Mouse (Mus musculus) fibroblast of lung, adult 2 months (primary cell): ENCODE measurements around the gene Gm20498.
"Not testable (repeated sequence)": the region's sequence is repeated elsewhere in the genome, so short reads cannot be mapped to it uniquely, and the experiment has no call there.

Experiments used
- DNase-seq: peaks from one replicate; pipeline ENCODE4 v3.0.0-alpha.2; 2011; ENCODE audit warnings: low read depth

Gm20498 gene

GRCm38 (mm10) chr12:81532316-81533028, at the start of gene Gm20498, which contains the start of gene Synj2bp:
TSS of gene Gm20498 (minus strand) at chr12:81532905.
TSS of gene Synj2bp (minus strand) at chr12:81532911.
- DNase-seq = peak; percentile 70

- no peak for DNase-seq
Observed at GRCm38 (mm10) chr12:81568374-81568773, 35.7 kb upstream of the Gm20498 start, which contains the start of gene Adam21. TSS of gene Adam21 (minus strand) at chr12:81568474.

- DNase-seq = no peak
Observed at GRCm38 (mm10) chr12:81567931-81568330, 35.2 kb upstream of the Gm20498 start.

- no peak for DNase-seq
Observed at GRCm38 (mm10) chr12:81564173-81564572, 31.5 kb upstream of the Gm20498 start.

- DNase-seq = no peak
Observed at GRCm38 (mm10) chr12:81549286-81549685, 16.6 kb upstream of the Gm20498 start.

GRCm38 (mm10) chr12:81547163-81547562, 14.5 kb upstream of the Gm20498 start:
- DNase-seq = no peak

- DNase-seq = no peak
Observed at GRCm38 (mm10) chr12:81533029-81533419, 319 bp upstream of the Gm20498 start.

- not testable (repeated sequence) for DNase-seq
Observed at GRCm38 (mm10) chr12:81530587-81530986, 2.1 kb downstream of the Gm20498 start.

GRCm38 (mm10) chr12:81496906-81497305, 35.8 kb downstream of the Gm20498 start:
- DNase-seq = not testable (repeated sequence)

- DNase-seq = no peak
Observed at GRCm38 (mm10) chr12:81490491-81490890, 42.2 kb downstream of the Gm20498 start.

- DNase-seq = no peak
Observed at GRCm38 (mm10) chr12:81485311-81485710, 47.4 kb downstream of the Gm20498 start.

- peak; percentile 67 for DNase-seq
Observed at GRCm38 (mm10) chr12:81484727-81485191, 47.9 kb downstream of the Gm20498 start, which contains the start of gene Cox16. TSS of gene Cox16 (minus strand) at chr12:81485127.

GRCm38 (mm10) chr12:81484212-81484611, 48.5 kb downstream of the Gm20498 start:
- peak; percentile 3 for DNase-seq

GRCm38 (mm10) chr12:81483656-81484055, 49.0 kb downstream of the Gm20498 start:
- DNase-seq = peak; percentile 4

- not testable (repeated sequence) for DNase-seq
Observed at GRCm38 (mm10) chr12:81459051-81459450, 73.7 kb downstream of the Gm20498 start.

GRCm38 (mm10) chr12:81438985-81439384, 93.7 kb downstream of the Gm20498 start:
- DNase-seq = not testable (repeated sequence)

GRCm38 (mm10) chr12:81434778-81435177, 97.9 kb downstream of the Gm20498 start:
- DNase-seq = not testable (repeated sequence)

- no peak for DNase-seq
Observed at GRCm38 (mm10) chr12:81421846-81422245, 110.9 kb downstream of the Gm20498 start, which contains the start of gene Adam4. TSS of gene Adam4 (minus strand) at chr12:81421946.

- no peak for DNase-seq
Observed at GRCm38 (mm10) chr12:81413211-81413610, 119.5 kb downstream of the Gm20498 start.

GRCm38 (mm10) chr12:81408966-81409365, 123.7 kb downstream of the Gm20498 start:
- DNase-seq = no peak

- DNase-seq = peak; percentile 41
Observed at GRCm38 (mm10) chr12:81402187-81402586, 130.5 kb downstream of the Gm20498 start.

GRCm38 (mm10) chr12:81379364-81379763, 153.3 kb downstream of the Gm20498 start, which contains the start of gene Gm4787:
TSS of gene Gm4787 (minus strand) at chr12:81379464.
- DNase-seq = not testable (repeated sequence)

GRCm38 (mm10) chr12:81333841-81334240, 198.9 kb downstream of the Gm20498 start:
- no peak for DNase-seq
